Mouse (Mus musculus) spleen, postnatal 4 days (tissue): ENCODE results near the gene Them4.

ENCODE experiments used
- DNase-seq, 2 experiments: peaks; one replicate each; pipeline ENCODE4 v3.0.0; 2022; ENCODE audit warnings: low spot score in 2 of 2

Gene Them4

GRCm38 (mm10) chr3:94368631-94369030 is 58.7 kb downstream of the Them4 start:
- DNase-seq, result no peak

DNA sequence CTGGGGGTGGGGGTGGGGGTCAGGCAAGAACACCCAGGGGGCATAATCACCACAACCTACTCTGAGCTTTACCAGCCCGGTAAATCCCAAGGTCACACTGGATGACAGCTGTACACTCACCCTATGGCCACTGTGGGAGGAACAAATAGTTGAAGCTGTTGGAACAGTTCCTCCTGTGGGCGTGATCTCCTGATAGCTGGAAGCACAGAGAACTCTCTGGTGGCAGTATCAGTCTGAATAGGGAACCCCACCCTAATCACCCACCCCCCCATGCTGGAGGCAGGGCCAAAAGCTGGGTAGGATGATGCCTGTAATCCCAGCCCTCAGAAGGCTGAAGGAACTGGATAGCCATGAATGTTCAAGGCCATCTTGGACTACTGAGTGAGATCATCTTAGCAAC is 59.8 kb downstream of the Them4 start:
- DNase-seq, result no peak

DNA sequence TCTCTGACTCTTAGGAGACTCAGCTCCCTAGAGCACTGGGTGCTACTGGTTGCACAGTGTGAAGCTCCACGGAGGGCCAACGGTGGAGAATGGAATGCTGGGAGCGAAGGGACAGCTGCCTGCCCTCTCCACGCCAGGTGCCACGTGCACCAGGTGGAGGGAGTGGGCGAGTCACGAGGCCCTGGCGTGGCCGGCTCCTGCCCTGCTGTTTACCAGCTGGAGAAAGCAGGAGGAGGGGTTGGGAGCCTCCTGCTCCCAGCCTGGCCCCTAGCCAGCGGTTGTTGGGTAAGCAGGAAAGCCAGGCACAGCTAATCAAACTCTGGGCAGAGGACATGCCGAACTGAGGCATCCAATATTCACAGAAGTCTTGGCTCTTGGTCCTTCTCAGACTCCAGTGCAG is 61.7 kb downstream of the Them4 start:
- DNase-seq, result no peak

DNA sequence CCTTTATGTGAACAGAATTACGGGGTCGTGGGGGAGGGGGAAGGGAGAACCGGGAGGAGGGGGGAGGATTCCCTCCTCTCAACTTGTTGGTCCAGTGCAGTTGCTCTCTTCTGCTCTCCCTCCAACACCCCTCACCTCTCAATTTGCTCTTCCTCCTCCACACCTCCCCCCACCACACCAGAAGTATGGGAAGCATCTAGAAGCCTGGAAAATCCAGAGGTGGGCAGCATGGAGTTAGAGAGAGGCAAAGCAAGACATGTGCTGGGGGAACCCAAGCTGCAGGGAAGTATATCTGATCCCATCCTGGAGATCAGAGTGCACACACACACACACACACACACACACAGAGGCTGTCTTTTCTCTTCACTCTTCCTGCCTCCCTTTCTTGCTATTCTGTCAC is 62.1 kb downstream of the Them4 start:
- no peak for DNase-seq

DNA sequence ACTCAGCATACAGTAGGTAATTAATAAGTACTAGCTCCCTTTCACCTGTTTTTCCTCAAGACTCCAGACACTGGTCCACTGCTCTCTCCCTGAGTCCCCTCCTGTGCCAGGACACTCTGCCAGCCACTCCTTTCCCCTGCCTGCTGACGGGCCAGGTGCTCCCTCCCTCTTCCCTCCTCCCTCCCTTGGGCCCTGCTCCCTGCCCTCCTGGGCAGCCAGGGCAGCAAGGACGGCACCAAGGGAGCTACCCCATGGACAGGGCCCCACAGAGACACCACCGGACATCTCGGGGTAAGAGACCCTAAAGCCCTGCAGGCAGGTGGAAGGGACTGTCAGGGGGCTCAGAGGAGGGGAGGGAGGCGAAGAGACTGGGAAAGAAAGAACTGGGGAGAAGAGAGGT is 62.8 kb downstream of the Them4 start, which contains the start of gene Rorc:
Gene Rorc, plus strand, starts transcription at position 154 of the 400 bp plus-strand sequence.
- DNase-seq, result no peak

DNA sequence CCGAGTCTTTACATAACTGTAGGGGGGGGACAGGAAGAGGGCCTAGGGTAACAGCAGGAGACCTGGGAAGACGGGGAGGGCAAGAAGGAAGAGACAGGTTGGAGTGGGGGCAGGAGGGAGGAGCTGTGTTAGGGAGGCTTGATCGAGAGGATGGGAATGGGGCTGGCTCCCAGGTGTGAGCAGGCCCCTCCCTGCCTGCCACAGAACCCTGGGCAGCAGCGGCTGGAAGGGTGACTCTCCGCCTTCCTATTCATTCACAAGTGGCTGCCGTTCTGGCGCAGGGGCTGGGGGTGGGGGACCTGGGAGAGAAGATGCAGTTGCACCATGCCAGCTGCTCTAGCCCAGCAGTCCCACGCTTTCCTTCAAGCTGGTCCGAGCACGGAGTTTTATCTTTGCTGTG is 63.2 kb downstream of the Them4 start:
- no peak for DNase-seq

DNA sequence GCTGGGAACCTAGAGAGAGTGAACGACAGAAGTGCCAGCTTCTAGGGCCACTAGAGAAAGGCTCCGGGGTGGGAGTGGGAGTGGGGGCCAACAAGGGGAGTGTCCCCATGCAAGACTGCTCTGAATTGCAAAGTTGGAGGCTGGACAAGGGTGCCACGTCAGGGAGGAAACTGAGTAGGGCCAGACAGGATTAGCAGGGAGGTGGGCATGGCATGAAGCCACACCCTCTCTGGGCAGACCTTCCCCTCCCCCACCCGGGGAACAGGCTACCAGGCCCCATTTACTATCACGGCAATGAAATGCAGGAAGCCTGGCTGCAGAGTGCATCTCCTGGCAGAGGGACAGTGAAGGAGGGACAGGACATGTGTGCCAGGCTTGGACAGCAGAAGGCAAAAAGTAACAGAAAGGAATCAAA is 63.7 kb downstream of the Them4 start:
- no peak for DNase-seq

DNA sequence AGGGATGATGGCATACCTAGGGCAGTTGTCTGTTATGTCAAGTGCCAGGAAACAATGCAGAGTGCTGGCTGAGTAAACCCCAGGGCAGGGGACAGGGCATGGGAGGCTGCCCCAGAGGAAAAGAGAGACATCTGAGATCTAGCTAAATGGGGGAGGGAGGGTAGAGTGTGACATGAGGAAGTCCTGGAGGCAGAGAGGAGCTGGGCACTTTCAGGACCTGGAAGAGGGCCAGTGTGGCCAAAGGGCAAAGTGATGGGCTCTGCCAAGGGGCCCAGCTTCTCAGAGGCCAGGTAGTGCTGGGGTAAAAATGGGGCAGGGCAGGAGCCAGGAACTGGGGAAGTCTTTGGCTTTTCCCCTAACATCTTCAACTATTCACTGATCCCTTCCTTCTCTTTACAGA is 64.7 kb downstream of the Them4 start:
- DNase-seq, result no peak

DNA sequence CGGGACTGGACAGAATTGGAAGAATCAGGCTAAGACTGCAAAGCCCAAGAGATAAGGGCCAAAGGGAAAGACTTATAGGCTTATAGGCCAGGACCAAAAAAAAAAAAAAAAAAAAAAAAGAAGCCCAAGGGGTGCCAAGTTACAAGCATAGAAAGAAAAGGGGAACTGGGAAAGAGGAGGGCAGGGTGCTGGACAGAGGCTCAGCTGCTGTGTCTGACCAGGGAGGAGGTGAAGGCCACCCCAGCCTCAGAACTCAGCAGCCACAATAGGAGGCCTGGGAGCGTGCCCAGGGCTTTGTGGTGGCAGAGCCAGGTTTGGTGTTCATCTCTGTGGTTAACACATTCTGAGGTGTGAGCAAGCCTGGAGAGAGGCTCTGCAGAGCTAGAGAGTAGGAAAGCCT is 65.3 kb downstream of the Them4 start:
- no peak for DNase-seq

GRCm38 (mm10) chr3:94375861-94376260 is 66.0 kb downstream of the Them4 start:
- no peak for DNase-seq

DNA sequence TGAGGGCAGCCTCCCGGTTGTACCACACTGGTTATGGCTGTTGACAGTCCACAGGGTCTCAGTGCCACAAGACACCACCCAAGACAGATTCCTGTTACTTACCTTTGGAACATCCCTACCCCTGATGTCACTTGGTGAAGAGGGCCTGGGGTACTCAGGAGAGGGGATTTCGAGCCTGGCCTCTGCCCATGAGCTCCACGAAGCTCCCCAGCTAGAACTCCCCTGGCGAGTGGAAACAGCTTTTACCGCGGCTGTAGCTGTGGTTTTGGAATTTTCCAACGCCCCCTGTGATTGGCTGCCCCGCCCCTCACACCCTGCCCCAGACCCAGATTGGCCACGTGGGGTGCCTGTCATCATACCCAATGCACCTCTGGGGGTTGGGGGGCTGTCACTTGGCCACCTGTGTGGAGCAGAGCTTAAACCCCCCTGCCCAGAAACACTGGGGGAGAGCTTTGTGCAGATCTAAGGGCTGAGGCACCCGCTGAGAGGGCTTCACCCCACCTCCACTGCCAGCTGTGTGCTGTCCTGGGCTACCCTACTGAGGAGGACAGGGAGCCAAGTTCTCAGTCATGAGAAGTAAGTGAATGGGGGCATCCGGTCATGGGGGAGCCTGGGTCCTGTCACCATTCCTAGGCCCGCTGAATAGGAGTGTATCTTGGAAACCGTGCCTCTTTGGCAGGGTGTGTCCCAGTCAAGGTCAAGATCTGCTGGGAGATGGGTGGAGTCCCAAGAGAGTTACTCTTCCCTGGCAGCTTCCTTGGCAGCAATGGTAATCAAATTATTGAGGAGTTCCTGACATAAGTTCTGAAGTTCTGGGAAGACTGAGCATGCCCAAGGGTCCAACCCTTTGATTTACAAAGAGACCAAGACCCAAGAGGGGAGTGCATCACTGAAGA is 67.4 kb downstream of the Them4 start:
- DNase-seq, result no peak

DNA sequence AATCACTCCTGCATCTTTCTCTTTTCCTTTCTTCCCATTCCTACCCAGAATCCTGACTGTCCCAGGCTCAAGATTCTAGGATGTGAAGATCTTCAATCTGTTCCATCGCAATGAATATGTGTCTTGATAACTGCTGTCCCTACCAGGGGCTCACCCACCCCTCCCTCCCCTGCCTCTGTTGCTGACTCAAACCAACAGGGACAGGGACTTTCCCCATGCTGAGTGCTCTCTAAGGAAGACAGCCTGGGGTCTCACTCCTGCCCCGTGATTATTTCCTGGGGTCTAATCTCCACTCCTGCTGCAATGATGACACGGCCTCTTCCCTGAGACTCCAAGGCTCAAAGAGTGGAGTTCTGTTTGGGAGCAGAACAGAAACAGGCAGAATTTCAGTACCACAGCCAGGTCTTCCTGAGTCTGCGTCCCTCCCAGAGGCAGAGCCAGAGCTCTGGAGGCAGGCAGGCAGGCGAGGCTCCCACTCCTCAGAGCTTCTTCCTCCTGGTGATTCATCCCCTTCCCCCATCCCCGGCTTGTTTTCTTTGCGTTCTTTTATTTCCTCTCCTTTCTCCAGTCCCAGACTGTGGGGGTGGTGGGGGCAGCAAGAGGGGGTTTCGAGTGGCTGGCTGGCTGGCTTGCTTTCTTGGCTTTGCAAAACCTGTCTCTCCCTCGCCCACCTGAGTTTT is 70.1 kb downstream of the Them4 start:
- DNase-seq, result no peak
